Mouse (Mus musculus) kidney, postnatal 4 days (tissue): Measurements from ENCODE around the gene Asb16.

Experiments
- DNase-seq, 2 experiments: peaks; one replicate each; pipeline ENCODE4 v3.0.0; 2021; ENCODE audit warnings: mixed read lengths in 2 of 2

The Asb16 gene

DNA sequence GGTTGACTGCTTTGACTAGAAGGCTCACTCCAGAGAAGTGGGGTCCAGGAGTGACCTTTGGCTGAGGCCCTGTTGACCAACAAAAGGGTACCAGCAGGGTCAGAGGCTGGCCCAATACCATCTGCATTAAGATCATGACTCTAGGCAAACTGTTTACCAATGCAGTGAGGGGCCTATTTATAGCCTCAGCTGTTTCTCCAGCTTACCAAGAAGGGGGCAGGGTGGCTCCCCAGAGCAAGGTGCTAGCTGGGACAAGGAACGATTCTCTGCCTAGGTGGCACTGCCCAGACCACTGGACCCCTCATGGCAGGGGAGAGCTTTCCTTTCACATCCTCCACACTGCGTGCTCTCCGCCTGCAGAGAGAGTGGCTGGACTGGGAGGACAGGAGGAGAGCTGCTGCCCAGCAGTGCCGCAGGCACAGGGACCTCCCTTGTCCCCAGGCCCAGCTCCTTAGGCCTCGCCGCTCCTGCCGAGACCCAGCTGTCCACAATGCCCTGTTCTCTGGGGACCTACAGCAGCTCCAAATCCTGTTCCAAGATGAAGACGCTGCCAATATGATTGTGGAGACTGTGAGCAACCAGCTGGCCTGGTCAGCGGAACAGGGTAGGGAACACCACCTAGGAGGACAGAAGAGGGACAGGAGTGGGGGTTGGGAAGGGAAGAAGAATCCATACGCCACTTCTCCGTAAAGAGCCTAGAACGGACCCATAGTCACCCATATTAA is at the start of gene Asb16:
Asb16 (plus strand) TSS at position 224 of the 725 bp plus-strand sequence.
- no peak for DNase-seq

DNA sequence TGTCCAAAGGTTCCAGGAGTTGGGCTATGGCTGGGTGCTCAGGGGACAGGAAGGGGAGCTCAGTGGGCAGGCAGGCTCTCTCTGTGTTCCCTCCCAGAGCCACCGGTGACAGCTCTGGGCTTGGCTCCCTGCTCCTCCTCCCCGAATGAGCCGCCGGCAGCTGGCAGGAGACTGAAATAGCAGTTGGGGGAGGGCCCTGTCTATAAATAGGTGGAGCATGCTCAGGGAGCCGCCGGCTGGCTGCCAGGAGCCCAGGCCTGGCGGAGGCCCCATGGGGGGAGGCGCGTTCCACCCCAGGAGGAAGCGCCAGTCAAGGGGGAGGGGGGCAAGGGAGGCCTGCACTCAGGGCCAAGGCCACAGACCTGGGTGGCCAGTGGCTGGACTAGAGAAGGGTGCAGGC is 49.8 kb upstream of the Asb16 start:
- peak; percentile 94 to 97 for DNase-seq

DNA sequence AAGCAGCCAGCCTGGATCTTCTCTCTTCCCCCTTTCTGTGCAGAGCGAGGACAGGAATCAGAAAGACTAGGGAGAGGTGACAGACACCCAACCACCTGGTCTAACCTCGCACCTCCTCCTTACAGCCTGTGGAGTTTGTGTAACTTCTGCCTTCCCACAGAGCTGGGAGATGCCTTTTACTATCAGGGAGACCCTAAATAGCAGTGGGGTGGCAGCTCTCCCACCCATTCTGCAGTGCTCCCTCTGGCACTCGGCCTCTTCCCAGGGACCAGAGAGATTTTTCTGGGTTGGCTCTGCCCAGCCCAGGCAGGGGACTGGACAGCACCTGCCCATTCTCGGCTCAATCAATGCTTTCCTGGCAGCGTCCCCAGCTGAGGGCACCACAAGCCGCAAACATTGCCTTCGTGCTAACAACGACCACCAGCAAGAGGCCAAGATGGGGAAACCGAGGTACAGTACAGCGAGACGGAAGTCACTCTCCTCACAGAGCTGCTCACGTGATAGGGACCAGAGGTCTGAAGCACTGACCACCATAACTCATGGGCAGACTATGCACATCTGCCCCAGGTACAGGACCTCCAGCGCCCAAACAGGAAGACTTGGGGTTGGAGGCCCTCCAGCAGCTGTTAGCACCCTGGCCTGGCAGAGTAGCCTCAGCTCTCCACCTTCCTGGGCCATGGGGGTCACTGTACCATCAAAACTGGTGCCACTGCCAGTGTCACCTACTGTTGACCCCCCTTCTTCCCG is 49.1 kb upstream of the Asb16 start:
- no peak for DNase-seq

DNA sequence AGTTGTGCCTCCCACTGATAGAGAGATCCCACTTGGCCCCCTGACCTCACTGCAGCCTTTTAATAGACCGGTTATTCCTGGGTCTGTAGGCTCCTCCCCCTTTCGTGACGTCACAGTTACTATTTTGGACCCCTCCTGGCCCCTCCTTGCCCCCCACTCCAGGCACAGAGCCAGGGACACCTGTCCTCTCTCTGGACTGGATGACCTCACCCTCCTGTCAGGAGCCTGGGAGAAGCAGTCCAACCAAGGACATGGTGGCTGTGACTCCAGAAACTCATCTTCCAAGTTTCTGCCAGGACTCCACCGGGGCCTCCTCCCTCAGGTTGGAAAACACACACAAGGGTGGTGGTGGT is 48.6 kb upstream of the Asb16 start:
- peak in 1 of 2 experiments; percentile 45 for DNase-seq

DNA sequence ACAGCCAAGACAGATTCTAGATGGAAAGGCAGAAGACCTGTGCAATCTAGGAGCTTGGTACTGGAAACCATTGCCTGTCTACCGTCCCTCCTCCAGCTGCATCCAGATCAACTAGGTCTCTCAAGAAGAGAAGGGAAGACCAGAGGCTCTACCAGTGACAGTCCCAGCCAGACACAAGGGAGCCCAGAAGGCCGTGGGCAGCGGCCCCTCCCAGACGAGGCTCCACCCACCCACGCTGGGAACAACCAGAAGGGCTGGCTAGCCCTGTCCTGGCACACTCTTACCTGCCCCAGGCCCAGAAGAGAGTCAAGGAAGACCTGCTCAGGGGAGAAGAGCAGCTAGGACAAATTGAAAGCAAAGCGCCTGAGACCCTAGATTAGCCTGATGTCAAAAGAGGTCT is 48.1 kb upstream of the Asb16 start:
- peak in 1 of 2 experiments; percentile 12 for DNase-seq

DNA sequence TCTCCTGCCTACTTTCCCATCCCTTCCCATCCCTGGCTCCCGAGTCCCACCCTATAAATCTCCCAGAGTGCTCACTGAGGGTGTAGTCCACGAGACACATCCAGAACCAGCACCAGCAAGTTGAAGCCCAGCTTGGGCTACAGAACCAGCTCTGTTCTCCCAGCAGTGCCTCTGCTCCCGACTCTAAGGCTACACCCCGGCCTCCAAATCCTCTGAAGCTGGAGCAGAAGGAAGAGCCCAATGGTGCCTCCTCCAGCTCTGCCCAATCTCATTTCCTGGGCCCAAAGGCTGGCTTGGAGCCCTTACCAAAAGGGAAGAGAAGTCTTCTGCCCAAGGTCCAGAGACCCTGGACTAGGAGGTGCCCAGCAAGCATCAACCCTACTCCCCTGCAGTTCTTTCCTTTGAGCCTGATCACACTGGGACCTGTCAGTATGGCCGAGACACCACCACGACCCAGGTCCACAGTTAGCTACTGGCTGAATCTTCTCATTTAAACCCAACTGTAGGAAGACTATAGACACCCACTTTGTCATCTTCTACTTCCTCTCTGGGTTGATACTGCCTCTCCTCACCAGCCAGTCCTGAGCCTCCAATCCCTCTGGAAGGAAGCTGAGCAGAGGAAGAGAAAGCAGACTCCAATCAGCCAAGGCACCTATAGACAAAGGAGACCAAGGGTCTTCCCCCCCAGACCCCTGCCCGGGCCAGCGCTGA is 47.1 kb upstream of the Asb16 start:
- peak in 1 of 2 experiments; percentile 1 for DNase-seq

DNA sequence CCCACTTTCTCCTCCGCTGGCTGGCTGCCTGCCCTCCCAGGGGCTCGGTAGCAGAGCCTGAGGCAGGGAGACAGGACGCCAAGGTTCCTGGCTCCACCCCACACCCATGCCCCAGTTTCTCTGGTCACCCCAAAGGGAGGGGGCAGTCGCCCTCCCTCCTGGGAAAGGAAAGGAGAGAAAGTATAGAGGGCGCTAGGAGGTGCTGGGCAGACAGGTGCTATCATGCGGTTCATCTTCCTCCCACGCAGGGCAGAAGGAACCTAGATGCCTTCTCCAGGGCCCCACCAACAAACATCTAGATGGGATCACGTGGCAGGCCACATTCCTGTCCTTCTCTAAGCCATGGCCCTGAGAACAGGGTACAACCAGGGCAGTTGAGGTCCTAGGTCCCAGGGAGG is 46.6 kb upstream of the Asb16 start:
- DNase-seq: peak in 1 of 2 experiments; percentile 66

DNA sequence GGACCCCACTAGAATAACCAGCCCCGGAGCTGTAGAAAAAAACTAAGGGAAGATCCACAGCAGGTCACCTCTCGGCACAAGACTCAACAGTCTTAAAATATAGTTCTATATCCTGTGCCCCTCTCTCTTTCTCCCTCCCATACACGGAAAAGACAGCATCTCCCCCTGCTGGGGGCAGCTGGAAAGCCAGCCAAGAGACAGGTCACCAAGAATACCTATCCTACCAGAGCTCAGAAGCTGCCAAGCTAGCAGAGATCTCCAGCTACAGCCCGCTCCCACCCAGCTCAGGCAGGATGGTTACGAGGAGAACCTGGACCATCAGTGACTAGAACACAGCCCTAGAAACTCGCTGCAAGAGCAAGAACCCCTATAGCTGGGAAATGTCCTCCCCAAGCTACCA is 45.4 kb upstream of the Asb16 start:
- peak; percentile 84 to 87 for DNase-seq

DNA sequence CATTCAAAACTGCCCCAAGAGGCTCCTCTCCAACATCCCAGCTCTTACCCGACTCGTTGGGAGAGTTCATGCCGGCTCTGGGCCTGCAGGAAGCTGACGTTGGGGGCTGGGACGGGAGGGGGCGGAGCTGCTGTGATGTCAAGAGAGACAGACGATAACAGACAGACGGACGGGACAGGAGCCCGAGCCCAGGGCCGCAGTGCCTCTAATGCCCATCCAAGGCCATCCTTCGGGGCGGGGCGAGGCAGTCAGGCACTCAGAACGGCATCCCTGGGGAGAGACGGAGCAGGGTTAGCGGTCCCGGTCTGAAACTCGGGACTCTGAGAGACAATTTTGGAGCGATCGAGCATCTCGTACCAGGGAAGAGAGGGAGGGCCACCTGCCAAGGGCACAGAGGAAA is 43.9 kb upstream of the Asb16 start:
- DNase-seq: peak; percentile 48 to 61

DNA sequence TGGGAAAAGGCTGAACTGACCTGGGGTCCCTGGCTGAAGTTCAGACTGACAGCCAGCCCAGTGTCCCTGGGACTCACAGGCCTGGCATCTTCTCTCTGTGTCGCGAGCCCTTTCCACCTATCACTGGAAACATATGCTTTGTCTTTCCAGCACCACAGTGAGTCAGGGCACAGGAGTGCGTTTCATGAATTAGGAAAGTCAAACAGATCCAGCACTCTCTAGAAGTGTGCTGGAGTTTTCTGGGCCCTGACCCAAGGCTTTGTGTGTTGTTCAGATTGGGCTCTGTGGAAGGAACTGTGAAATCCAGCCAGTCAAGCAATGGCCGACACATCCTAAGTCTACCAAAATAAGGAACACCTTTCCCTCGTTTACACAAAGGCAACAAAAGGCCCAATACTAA is 43.3 kb upstream of the Asb16 start:
- no peak for DNase-seq

DNA sequence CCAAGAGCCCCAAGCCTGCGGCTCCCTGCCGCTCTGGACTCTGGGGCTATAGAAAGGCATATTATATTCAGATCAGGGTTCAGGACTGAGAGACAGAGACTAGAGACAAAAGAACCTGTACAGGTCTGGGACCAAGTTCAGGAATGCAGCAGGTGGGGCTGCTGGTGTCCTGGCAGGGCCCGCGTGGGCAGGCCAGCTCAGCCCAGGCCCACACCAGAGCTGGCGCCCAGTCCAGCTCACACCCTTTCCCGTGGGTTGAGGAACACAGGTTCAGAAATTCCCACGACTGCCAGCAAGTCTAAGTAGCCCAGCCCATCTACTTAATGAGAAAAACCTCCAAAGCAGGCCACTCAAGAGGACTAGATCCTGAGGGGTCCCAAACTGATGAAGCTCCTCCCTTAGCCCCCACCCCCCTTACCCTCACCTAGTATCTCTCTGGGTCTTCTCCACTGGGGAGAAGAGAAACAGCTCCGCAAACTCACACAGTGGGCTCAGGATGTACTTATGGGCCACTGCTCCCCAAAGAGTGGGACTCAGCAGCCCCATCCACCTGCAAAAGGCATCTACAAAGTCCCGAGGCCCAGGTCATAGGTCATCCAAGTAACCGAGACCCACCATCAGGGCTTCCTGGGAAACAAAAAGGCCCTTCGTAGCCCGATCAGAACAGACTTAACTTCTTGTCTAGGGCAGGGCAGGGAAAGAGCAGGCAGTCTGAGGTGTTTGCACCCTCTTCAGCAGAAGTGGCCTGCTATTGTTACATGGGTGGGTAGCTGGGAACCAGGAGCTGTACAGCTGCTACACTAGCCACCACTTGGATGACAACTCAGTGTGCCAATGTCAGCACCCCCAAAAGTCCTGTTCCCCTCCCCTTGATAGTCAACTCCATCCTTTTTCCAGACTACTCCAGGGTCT is 42.2 kb upstream of the Asb16 start:
- DNase-seq: no peak

DNA sequence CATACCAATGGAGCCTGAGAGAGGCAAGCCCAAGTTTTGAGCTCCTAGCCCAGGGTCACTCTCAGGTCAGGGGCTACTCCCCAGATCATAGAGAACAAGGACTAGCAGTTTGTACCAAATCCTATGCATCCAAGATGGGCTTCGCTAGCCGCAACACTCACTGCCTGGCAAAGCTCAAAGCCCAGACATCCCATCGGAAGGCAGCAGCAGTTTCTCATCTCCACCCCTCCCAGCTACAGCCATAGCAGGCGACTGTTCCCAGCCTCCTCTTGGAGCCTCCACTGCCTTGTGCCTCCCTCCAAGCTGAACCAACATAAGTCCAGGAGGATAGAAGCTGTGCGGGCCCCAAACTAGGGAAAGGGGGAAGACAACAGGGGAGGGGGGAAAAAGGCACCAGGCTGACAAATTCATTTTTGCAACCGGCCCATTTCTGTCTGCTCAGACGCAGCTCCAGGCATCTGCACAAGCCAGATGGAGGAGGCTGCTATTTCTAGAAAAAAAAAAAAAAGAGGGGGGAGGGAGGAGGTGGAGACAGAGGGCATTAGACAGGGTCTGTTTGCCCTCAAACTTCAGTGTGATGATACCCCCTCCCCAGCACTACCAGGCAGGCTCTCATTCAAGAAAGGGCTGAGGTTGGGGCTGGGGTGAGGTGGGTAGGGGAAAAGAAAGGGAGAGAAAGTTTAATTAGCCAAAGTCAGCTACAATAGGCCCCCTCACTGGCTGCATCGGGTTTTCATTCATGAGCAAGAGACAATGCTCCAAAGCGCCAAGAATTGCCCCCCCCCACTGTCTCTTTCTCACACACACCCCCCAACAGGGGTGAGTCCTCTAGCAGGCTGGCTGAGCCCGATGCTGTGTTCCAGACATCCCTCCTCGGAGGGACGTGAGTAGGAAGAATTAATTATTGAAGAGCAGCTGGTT is 41.0 kb upstream of the Asb16 start:
- no peak for DNase-seq

DNA sequence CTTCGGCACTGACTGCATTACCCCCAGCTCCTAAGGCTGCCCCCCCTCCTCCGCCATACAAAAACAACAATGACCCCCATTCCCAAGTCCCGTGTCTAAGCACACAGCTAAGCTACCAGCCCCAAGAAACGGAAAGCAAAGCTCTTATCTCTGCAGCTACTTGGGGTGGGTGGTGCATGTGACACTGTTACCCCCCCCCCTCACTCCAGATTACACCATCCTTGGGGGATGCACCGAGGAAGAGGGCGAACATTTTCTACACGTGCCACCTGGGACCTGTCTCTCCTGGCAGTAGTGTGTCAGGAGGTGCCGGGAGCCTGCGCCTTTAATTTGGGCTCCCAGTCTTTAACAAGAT is 40.4 kb upstream of the Asb16 start:
- DNase-seq: no peak

DNA sequence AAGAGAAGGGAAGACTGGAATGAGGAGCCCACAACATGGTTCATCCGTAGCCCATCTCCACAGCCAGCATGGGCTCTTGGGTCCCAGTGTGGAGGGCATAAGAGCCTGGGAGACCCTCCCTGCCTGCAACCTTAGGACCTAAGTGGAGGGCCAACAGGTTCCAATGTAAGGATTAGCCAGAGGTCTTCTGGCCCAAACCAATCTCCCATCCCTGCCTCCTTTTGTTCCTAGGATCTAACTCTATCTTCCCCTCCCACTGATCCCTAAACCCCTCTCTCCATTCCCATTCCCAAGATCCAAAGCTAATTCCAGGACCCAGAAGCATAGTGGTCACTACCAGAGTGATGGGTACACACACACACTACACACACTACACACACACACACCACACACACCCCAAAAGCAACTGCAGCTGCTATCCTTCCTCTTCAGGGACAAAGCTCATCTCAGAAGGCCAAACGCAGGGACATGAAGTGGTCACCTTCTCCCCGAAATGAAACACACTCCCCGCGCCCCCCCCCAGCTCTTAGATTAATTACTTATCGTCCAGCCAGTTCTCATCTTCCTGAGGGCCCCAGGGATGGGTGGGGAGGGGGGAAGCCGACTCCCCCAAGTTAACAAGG is 39.8 kb upstream of the Asb16 start:
- DNase-seq: no peak

DNA sequence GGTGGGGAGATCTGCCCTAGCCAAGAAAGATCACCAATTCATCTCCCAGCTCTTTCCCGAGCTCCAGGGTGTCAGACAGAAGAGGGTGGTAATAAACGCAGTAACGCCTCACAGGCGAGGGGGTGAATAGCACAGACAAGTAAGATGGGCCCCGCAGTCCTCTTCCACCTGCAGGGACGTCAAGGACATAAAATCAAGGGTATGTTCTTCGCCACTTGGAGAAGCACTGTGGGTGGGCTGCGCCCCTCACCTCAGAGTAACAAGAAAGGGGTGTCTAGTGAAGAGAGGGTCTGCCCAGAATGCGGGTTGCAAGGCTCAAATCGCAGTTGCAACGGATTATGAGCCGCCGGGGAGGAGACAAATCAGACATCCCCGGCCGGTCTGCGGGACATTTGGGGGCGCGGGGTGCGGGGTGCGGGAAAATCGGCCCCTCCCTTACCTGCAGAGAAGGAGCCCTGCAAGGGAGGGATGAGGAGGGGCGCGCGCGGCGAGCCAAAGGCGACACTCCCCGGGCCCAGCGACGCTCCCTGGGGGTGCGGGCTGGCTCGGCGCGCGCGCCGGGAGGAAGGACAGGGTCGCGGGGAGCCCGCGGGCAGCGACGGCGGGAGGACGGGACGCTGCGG is 39.1 kb upstream of the Asb16 start:
- DNase-seq: peak in 1 of 2 experiments; percentile 38

DNA sequence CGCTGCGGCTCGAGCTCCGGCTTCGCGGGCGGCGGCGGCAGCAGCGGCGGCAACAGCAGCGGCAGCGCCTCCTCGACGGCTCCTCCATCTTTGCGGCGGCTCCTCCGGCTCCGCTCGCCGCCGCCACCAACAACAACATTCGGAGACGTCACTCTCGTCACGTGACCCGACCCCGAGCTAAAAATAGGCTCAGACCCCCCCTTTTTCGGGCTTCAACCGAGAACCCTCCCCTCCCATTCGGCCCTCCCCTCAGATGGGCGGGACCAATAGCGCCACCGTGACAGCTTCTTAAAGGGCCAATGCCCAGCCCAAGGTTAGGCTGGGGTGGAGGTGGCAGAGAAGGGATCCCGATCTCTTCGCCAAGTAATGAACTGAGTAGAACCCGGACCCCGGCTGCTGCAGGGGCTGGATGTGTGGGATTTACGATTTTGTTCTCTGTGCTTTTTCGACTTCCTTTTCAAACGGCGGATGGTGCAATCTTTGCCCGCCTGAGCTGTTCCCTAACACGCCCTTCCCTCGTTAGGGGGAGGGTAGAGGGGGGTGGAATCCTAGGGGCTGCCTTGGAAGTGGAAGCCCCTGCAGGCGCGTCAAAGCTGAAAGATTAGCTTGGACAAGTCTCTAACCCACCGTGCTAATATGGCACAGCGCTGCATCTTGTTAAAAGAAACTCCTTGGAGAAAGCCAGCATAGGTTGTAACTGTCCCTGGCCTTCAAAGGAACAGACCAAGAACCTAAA is 38.4 kb upstream of the Asb16 start, which contains the start of gene Hdac5:
Hdac5 (minus strand) TSS at position 161 of the 736 bp plus-strand sequence.
- peak; percentile 98 for DNase-seq

DNA sequence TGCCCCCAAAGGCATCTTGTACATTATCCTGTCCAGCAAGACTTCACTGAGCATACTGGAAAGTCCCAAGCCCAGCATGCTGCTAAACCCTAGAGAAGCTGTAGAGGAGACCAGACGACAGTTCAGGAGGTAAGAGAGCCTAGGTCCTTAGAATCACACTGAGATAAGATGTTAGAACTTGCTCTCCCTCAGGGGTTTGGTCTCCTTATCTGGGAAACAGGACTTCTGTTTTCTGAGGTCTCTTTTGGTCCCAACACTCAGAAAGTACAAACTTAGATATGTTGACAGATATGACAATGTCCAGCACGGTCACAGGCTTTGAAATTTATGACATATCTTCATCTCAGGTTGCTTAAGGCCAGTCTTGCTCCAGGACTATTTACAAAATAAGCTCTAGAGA is 32.5 kb upstream of the Asb16 start:
- no peak for DNase-seq

DNA sequence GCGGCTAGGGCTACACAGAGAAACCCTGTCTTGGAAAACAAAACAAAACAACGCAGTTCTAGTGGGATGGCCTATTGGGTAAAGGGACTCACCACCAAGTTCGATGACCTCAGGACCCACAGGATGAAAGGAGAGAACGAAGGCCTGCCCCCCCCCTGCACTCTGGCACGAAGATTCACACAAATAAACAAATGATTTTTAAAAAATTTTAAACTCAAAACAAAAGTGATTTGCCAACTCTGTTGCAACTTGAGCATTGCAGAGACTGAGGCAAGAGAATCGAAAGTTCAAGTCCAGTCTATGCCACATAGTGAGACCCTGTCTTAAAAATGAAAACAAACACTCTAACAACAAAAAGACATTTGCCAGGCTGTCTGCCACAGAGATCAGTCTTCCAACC is 27.9 kb upstream of the Asb16 start:
- DNase-seq: no peak

DNA sequence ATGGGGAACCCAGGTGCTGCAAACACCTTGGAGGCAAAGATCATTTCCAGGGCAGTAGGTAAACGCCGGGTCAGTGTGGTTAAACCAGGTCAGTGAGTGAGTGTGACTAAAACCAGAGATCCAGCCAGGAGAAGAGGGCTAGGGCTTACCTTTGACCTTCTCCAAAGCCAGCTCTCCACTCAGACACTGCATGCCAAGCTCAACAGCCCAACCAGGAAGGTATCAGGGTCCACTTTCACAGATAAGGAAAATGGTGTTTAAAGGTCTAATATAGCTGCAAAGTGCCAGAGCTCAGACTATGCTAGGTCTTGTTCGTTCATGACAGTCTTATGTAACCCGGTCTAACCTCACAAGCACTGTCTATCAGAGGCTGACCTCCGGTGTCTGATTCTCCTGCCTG is 27.3 kb upstream of the Asb16 start:
- no peak for DNase-seq

DNA sequence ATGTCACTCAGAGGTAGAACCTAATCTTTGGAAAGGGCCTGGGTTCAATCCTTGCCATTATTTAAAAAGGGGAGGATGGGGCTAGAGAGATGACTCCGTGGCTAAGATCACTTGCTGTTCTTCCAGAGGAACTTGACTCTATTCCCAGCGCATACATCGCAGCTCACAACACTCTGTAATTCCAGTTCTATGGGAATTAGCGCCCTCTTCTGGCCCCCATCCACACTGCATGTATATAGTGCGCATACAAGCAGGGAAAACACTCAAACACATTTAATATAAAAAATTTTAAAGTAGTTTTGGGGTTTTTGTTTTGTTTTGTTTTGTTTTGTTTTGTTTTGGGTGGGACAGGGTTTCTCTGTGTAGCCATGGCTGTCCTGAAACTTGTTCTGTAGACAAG is 26.7 kb upstream of the Asb16 start:
- DNase-seq: no peak
